Mouse (Mus musculus) cerebellum, adult 2 months (tissue): ENCODE results near the gene Zfp704.

Experiments used
- CTCF ChIP-seq: fragments of 200-500 bp; IDR thresholded peaks from 2 replicates; pipeline ENCODE4 v1.5.1; 2011; ENCODE audit warnings: low read depth, mild to moderate bottlenecking, control low read depth, low read length, moderate library complexity, borderline replicate concordance; ENCODE audit not compliant: insufficient read depth
- POLR2A ChIP-seq: fragments of 200-500 bp; IDR thresholded peaks from 2 replicates; pipeline ENCODE4 v1.6.1; 2011; ENCODE audit warnings: low read length, control low read depth, borderline replicate concordance; ENCODE audit not compliant: insufficient read depth

- TF ChIP-seq CTCF: no peak
- TF ChIP-seq POLR2A: no peak
Measured at GRCm38 (mm10) chr3:9497260-9497659, 112.6 kb downstream of the Zfp704 start.
